15 mouse cellular contexts compared by ENCODE assay signal in genomic region chr10:122704901-122705300, GRCm38 (mm10).
"Had no signal": no experiment of that assay in that cellular context is flagged by ENCODE, and none has a peak within 500 bp of the region (broad histone marks: within the 10 kb centered on the region; RNA-seq: fewer than 3 reads in every experiment).

No protein-coding gene starts in this region.

- H3K9ac ChIP-seq: neural tube, embryonic 15.5 days; stomach, embryonic 15.5 days had no signal

- H3K4me2 ChIP-seq: neural tube, embryonic 15.5 days; stomach, embryonic 15.5 days had no signal

- H3K27ac ChIP-seq: neural tube, embryonic 15.5 days; stomach, embryonic 15.5 days; stomach, postnatal 0 days had no signal

- H3K4me1 ChIP-seq: stomach, embryonic 15.5 days had no signal

- H3K27me3 ChIP-seq: neural tube, embryonic 15.5 days; stomach, embryonic 15.5 days had no signal

- DNase-seq: retina, postnatal 1 day; right cerebral cortex, adult 18-20 months; right cerebral cortex, postnatal 14 days; right cerebral cortex, postnatal 25 days; right cerebral cortex, postnatal 4 days; spleen, adult 18-20 months; thymus, adult 18-20 months; thymus, adult 2 months; thymus, postnatal 14 days; thymus, postnatal 25 days; thymus, postnatal 36 days; thymus, postnatal 4 days had no signal

- H3K4me3 ChIP-seq: neural tube, embryonic 15.5 days; stomach, embryonic 15.5 days had no signal

- H3K9me3 ChIP-seq: neural tube, embryonic 15.5 days; stomach, embryonic 15.5 days had no signal

- H3K36me3 ChIP-seq: neural tube, embryonic 15.5 days; stomach, embryonic 15.5 days had no signal
